Mouse (Mus musculus): Measurements from ENCODE around the gene Acvr2b. TPM values are rescaled to one million over a fixed set of nuclear protein-coding genes. Genes with fewer than 3 reads are reported as not detected.

Gene Acvr2b
- polyA plus RNA-seq, 1 experiment = 0.83 TPM

DNA sequence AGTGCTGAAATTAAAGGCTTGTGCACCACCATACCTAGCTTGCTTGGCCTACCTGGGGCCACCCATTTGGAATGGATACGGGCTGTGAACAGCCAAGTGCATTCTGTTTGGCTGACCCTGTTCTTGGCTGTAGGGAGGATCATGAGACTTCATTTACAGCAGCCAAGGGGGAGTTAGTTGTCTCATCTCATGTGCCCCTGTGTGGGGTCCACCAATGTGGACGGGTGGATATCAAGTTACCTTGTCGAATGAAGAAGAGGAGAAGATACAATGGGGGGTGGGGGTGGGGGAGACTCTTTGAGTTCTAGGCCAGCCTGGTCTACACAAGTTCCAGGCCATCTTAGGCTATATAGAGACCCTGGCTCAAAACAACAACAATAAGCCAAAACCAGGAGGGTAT is 26.9 kb upstream of the Acvr2b start:
- no peaks in the 10 kb centered on the region for H3K27me3 ChIP-seq (ENCODE audit: control insufficient read depth, insufficient read depth, insufficient read length)
- H3K36me3 ChIP-seq (ENCODE audit: control insufficient read depth, insufficient read depth) = no peaks in the 10 kb centered on the region
- TF ChIP-seq MAX (IDR thresholded peaks at IDR 0.05) = no peak
- H3K4me3 ChIP-seq (ENCODE audit: insufficient read depth, poor library complexity, severe bottlenecking) = no peak overlapping the region
- no peaks in the 10 kb centered on the region for H3K79me2 ChIP-seq (ENCODE audit: control insufficient read depth, insufficient read depth)
- no peak overlapping the region for H3ac ChIP-seq (ENCODE audit: control insufficient read depth, insufficient read length, low read depth)
- H3K79me3 ChIP-seq (ENCODE audit: low read depth) = no peaks in the 10 kb centered on the region

DNA sequence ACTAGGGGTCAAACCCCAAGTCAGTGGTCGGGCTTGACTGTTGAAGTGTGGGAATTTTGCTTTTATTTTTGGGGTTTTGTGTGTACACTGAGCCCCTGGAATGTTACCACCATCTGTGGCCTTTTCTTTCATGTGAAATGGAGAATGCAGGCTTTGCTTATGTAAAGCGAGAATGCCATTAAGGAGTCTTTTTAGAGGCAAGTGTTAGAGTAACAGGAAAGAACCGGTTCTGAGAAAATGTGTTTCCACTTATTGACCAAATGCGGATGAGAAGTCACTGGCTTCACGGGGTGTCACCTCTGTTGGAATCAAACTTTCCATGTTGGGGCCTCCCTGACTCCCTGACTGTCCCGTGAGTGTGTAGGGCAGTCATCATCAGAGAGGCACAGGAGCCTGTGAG is 26.4 kb upstream of the Acvr2b start:
- no peaks in the 10 kb centered on the region for H3K79me3 ChIP-seq (ENCODE audit: low read depth)
- H3K36me3 ChIP-seq (ENCODE audit: control insufficient read depth, insufficient read depth) = no peaks in the 10 kb centered on the region
- TF ChIP-seq CTCF (IDR thresholded peaks at IDR 0.05; ENCODE audit: control insufficient read depth, insufficient read depth, insufficient read length) (no peak), USF1 (IDR thresholded peaks at IDR 0.05; ENCODE audit: low read depth) (no peak), MYOD1 (IDR thresholded peaks at IDR 0.05; ENCODE audit: control insufficient read depth, insufficient read length, low read depth) (no peak), MAX (IDR thresholded peaks at IDR 0.05) (no peak), FOSL1 (IDR thresholded peaks at IDR 0.05; ENCODE audit: insufficient read depth, low read length, poor library complexity, severe bottlenecking) (no peak), MYOG (IDR thresholded peaks at IDR 0.05; ENCODE audit: control insufficient read depth, extremely low read depth, insufficient read length) (no peak), CEBPB (IDR thresholded peaks at IDR 0.05; ENCODE audit: low read depth) (no peak)
- no peak overlapping the region for H3K4me3 ChIP-seq (ENCODE audit: insufficient read depth, poor library complexity, severe bottlenecking)
- H3ac ChIP-seq (ENCODE audit: control insufficient read depth, insufficient read length, low read depth) = no peak overlapping the region
- no peaks in the 10 kb centered on the region for H3K79me2 ChIP-seq (ENCODE audit: control insufficient read depth, insufficient read depth)
- no peaks in the 10 kb centered on the region for H3K27me3 ChIP-seq (ENCODE audit: control insufficient read depth, insufficient read depth, insufficient read length)

DNA sequence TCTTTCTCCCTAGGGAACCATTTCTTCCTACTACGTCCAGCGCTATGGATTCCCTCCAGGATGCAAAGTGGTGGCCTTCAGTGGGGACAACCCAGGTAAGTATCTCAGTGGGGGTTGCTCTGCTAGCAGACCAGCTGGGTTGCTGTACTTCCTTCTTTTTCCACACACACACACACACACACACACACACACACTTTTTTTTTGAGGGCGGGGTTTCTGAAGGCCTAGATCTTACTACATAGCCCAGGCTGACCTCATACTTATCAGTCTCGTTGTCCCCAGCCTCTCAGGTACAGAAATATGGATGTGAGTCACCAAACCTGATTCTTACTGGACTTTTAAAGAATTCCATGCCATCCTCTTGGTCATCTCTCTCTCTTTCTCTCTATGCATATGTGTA is 23.7 kb upstream of the Acvr2b start:
- Histone ChIP-seq H3K36me3 (ENCODE audit: control insufficient read depth, insufficient read depth) (no peaks in the 10 kb centered on the region), H3K79me3 (ENCODE audit: low read depth) (no peaks in the 10 kb centered on the region), H3ac (ENCODE audit: control insufficient read depth, insufficient read length, low read depth) (no peak overlapping the region), H3K79me2 (ENCODE audit: control insufficient read depth, insufficient read depth) (no peaks in the 10 kb centered on the region), H3K27me3 (ENCODE audit: control insufficient read depth, insufficient read depth, insufficient read length) (no peaks in the 10 kb centered on the region), H3K4me3 (ENCODE audit: insufficient read depth, poor library complexity, severe bottlenecking) (no peak overlapping the region)
- TF ChIP-seq USF1 (IDR thresholded peaks at IDR 0.05; ENCODE audit: low read depth) = no peak
- no peak for TF ChIP-seq MYOG (IDR thresholded peaks at IDR 0.05; ENCODE audit: control insufficient read depth, extremely low read depth, insufficient read length)
- TF ChIP-seq CTCF (IDR thresholded peaks at IDR 0.05; ENCODE audit: control insufficient read depth, insufficient read depth, insufficient read length) = no peak
- TF ChIP-seq MYOD1 (IDR thresholded peaks at IDR 0.05; ENCODE audit: control insufficient read depth, insufficient read length, low read depth) = no peak
- TF ChIP-seq CEBPB (IDR thresholded peaks at IDR 0.05; ENCODE audit: low read depth) = no peak
- TF ChIP-seq FOSL1 (IDR thresholded peaks at IDR 0.05; ENCODE audit: insufficient read depth, low read length, poor library complexity, severe bottlenecking) = no peak
- TF ChIP-seq MAX (IDR thresholded peaks at IDR 0.05) = no peak

DNA sequence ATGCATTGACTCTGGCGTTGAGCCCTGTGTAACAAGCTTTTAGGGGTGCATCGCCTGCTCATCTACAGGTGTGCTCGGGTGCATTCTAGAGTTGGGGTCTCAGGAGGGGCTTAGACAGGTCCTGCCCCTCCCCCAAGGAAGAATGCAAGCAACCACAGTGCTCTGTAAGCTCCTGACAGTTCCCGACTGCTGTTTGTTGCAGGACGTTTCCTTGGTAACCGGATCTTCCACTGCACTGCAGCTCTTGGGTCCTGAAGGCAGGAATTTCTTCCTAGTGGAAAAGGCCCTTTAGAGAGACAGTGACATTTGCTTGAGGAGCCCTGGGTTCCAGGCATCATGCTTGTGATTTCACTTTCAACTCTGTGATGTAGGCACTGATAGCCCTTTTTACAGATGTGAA is 19.3 kb upstream of the Acvr2b start:
- no peaks in the 10 kb centered on the region for H3K36me3 ChIP-seq (ENCODE audit: control insufficient read depth, insufficient read depth)

DNA sequence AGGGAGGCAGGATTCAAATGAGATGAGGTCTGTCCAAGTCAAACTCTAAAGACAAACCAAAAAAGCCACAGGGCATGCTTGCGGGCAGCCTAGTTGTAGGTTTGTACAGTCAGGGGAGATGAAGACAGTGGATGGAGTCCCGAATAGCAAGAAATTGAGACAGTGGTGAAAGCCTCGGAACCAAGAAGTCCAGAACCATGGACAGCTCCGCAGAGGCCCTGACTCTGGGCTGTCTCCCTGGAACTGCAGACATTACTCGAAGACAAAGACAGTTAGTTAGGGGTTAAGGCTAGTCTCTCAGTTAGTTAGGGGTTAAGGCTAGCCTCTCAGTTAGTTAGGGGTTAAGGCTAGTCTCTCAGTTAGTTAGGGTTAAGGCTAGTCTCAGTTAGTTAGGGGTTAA is 13.0 kb upstream of the Acvr2b start:
- Histone ChIP-seq H3K4me3 (ENCODE audit: insufficient read depth, poor library complexity, severe bottlenecking) (no peak overlapping the region), H3ac (ENCODE audit: control insufficient read depth, insufficient read length, low read depth) (no peak overlapping the region), H3K79me3 (ENCODE audit: low read depth) (no peaks in the 10 kb centered on the region), H3K27me3 (ENCODE audit: control insufficient read depth, insufficient read depth, insufficient read length) (no peaks in the 10 kb centered on the region), H3K36me3 (ENCODE audit: control insufficient read depth, insufficient read depth) (no peaks in the 10 kb centered on the region), H3K79me2 (ENCODE audit: control insufficient read depth, insufficient read depth) (no peaks in the 10 kb centered on the region)
- no peak for TF ChIP-seq CEBPB (IDR thresholded peaks at IDR 0.05; ENCODE audit: low read depth)
- TF ChIP-seq MYOG (IDR thresholded peaks at IDR 0.05; ENCODE audit: control insufficient read depth, extremely low read depth, insufficient read length) = no peak
- TF ChIP-seq CTCF (IDR thresholded peaks at IDR 0.05; ENCODE audit: control insufficient read depth, insufficient read depth, insufficient read length) = no peak
- TF ChIP-seq MYOD1 (IDR thresholded peaks at IDR 0.05; ENCODE audit: control insufficient read depth, insufficient read length, low read depth) = no peak
- TF ChIP-seq FOSL1 (IDR thresholded peaks at IDR 0.05; ENCODE audit: insufficient read depth, low read length, poor library complexity, severe bottlenecking) = no peak
- TF ChIP-seq MAX (IDR thresholded peaks at IDR 0.05) = no peak

More for the DNA sequence above, 19.3 kb upstream of the Acvr2b start:
- H3ac ChIP-seq (ENCODE audit: control insufficient read depth, insufficient read length, low read depth) = no peak overlapping the region
- no peaks in the 10 kb centered on the region for H3K79me2 ChIP-seq (ENCODE audit: control insufficient read depth, insufficient read depth)
- H3K27me3 ChIP-seq (ENCODE audit: control insufficient read depth, insufficient read depth, insufficient read length) = no peaks in the 10 kb centered on the region
- no peak overlapping the region for H3K4me3 ChIP-seq (ENCODE audit: insufficient read depth, poor library complexity, severe bottlenecking)
- no peaks in the 10 kb centered on the region for H3K79me3 ChIP-seq (ENCODE audit: low read depth)
- TF ChIP-seq MAX (IDR thresholded peaks at IDR 0.05) (no peak), CEBPB (IDR thresholded peaks at IDR 0.05; ENCODE audit: low read depth) (no peak), FOSL1 (IDR thresholded peaks at IDR 0.05; ENCODE audit: insufficient read depth, low read length, poor library complexity, severe bottlenecking) (no peak), MYOG (IDR thresholded peaks at IDR 0.05; ENCODE audit: control insufficient read depth, extremely low read depth, insufficient read length) (no peak), MYOD1 (IDR thresholded peaks at IDR 0.05; ENCODE audit: control insufficient read depth, insufficient read length, low read depth) (no peak), CTCF (IDR thresholded peaks at IDR 0.05; ENCODE audit: control insufficient read depth, insufficient read depth, insufficient read length) (no peak), USF1 (IDR thresholded peaks at IDR 0.05; ENCODE audit: low read depth) (no peak)

DNA sequence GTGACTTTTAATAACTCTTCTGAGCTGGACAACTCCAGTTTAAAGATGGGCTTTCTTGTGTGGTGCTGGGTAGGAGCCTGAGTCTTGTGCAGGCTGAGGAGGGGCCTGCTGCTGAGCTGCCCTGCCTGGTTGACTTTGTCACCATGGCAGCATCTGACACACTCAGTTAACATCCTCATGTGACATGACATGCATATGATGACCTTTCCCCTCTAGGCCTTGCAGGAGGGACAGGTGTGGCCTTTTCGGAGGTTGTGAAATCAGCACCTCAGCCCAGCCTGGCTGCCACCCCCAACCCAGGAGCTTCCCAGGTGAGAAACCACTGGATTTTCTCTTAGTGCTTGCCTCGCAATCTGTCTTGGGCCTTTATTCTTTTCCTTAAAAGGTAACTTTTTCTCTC is 11.7 kb upstream of the Acvr2b start:
- TF ChIP-seq MYOG (IDR thresholded peaks at IDR 0.05; ENCODE audit: control insufficient read depth, extremely low read depth, insufficient read length) = no peak
- no peak for TF ChIP-seq CTCF (IDR thresholded peaks at IDR 0.05; ENCODE audit: control insufficient read depth, insufficient read depth, insufficient read length)
- no peak for TF ChIP-seq MYOD1 (IDR thresholded peaks at IDR 0.05; ENCODE audit: control insufficient read depth, insufficient read length, low read depth)
- no peak for TF ChIP-seq CEBPB (IDR thresholded peaks at IDR 0.05; ENCODE audit: low read depth)
- no peak for TF ChIP-seq FOSL1 (IDR thresholded peaks at IDR 0.05; ENCODE audit: insufficient read depth, low read length, poor library complexity, severe bottlenecking)
- TF ChIP-seq MAX (IDR thresholded peaks at IDR 0.05) = no peak
- no peak for TF ChIP-seq USF1 (IDR thresholded peaks at IDR 0.05; ENCODE audit: low read depth)
- Histone ChIP-seq H3ac (ENCODE audit: control insufficient read depth, insufficient read length, low read depth) (no peak overlapping the region), H3K36me3 (ENCODE audit: control insufficient read depth, insufficient read depth) (no peaks in the 10 kb centered on the region), H3K79me3 (ENCODE audit: low read depth) (no peaks in the 10 kb centered on the region), H3K4me3 (ENCODE audit: insufficient read depth, poor library complexity, severe bottlenecking) (no peak overlapping the region), H3K27me3 (ENCODE audit: control insufficient read depth, insufficient read depth, insufficient read length) (no peaks in the 10 kb centered on the region), H3K79me2 (ENCODE audit: control insufficient read depth, insufficient read depth) (no peaks in the 10 kb centered on the region)

Measured in C2C12 (cell line).